Mouse (Mus musculus) kidney, postnatal 0 days (tissue): ENCODE data around the gene Dact3. TPM values are rescaled to one million over a fixed set of nuclear protein-coding genes. Genes with fewer than 3 reads are reported as not detected.

ENCODE experiments used
- ATAC-seq: fragments of 200-750 bp; cut with Nextera tagmentation; replicated peaks from 2 replicates; pipeline ENCODE4 v1.8.0; 2017; ENCODE audit warnings: low read depth, moderate number of reproducible peaks, moderate TSS enrichment, moderate library complexity; ENCODE audit not compliant: low FRiP score
- DNase-seq: peaks from one replicate; pipeline ENCODE4 v3.0.0-alpha.2; 2016; ENCODE audit warnings: low spot score
- H3K27ac ChIP-seq: fragments of 300-500 bp; sonication (generic); 2 replicates; pipeline ENCODE4 v1.5.1; 2014; ENCODE audit warnings: mild to moderate bottlenecking
- H3K27me3 ChIP-seq: fragments of 300-500 bp; sonication (generic); 2 replicates; pipeline ENCODE4 v1.6.1; 2014; ENCODE audit warnings: low read length, mixed read lengths; ENCODE audit not compliant: insufficient read depth
- H3K36me3 ChIP-seq: fragments of 300-500 bp; sonication (generic); 2 replicates; pipeline ENCODE4 v1.6.1; 2014; ENCODE audit warnings: low read length, mixed read lengths; ENCODE audit not compliant: insufficient read depth
- H3K4me1 ChIP-seq: fragments of 300-500 bp; sonication (generic); replicated peaks from 2 replicates; pipeline ENCODE4 v1.6.1; 2014; ENCODE audit warnings: antibody characterized with exemption, low read length, mixed read lengths; ENCODE audit not compliant: insufficient read depth
- H3K4me2 ChIP-seq: fragments of 300-500 bp; sonication (generic); 2 replicates; pipeline ENCODE4 v1.6.1; 2014; ENCODE audit warnings: mild to moderate bottlenecking, low read length, moderate library complexity, mixed read lengths
- H3K4me3 ChIP-seq: fragments of 300-500 bp; sonication (generic); replicated peaks from 2 replicates; pipeline ENCODE4 v1.5.1; 2014; ENCODE audit warnings: low read depth, low read length
- H3K9ac ChIP-seq: fragments of 300-500 bp; sonication (generic); 2 replicates; pipeline ENCODE4 v1.6.1; 2014; ENCODE audit warnings: low read depth, low read length
- H3K9me3 ChIP-seq: fragments of 300-500 bp; sonication (generic); replicated peaks from 2 replicates; pipeline ENCODE4 v1.6.1; 2016; ENCODE audit warnings: low read length, inconsistent platforms, mixed read lengths
- CTCF ChIP-seq: IDR thresholded peaks from 2 replicates; pipeline ENCODE4 v1.5.1; 2016; ENCODE audit warnings: antibody characterized with exemption, low read depth, mild to moderate bottlenecking, moderate library complexity
- WGBS: fragments of 180-500 bp; shearing (Covaris S2); extraction: QIAGEN DNeasy Blood & Tissue Kit; methylation state at CpG from one replicate; pipeline ENCODE4 v1.1.7; 2014; 5-methylcytosine and 5-hydroxymethylcytosine counted together
- polyA plus RNA-seq: library from polyadenylated mRNA; unstranded; fragments of >200 nt; fragmentation: Nextera tagmentation; extraction: Ambion mirVana; gene quantifications from 2 replicates; pipeline ENCODE4 v1.2.1, GENCODE M21; 2015

Gene Dact3
- polyA plus RNA-seq, 1 experiment from 2014 or later, result 4.3 TPM

- no peaks in the 10 kb centered on the region for H3K4me1 ChIP-seq
- H3K9me3 ChIP-seq, result no peaks in the 10 kb centered on the region
- ATAC-seq (no peak), DNase-seq (no peak)
- no peak for TF ChIP-seq CTCF
- H3K27ac ChIP-seq, result no peak overlapping the region
- no peak overlapping the region for H3K4me3 ChIP-seq
- H3K9ac ChIP-seq, result no peak overlapping the region
- H3K4me2 ChIP-seq, result no peak overlapping the region
- H3K36me3 ChIP-seq, result no peaks in the 10 kb centered on the region
- no peaks in the 10 kb centered on the region for H3K27me3 ChIP-seq
- 25% methylated on average over 5 of the region's 5 CpGs for WGBS
Measured at GRCm38 (mm10) chr7:16900526-16900925, 25.4 kb downstream of the Dact3 start.

GRCm38 (mm10) chr7:16903439-16903955, 28.4 kb downstream of the Dact3 start:
- Histone ChIP-seq H3K36me3 (no peaks in the 10 kb centered on the region), H3K4me3 (no peak overlapping the region), H3K4me1 (peaks cover 10% of the 10 kb centered on the region), H3K4me2 (no peak overlapping the region), H3K9ac (0 out of 2 replicates have a peak overlapping the region, but pooled peaks have one; percentile 13), H3K27ac (no peak overlapping the region), H3K27me3 (no peaks in the 10 kb centered on the region), H3K9me3 (no peaks in the 10 kb centered on the region)
- DNase-seq (no peak), ATAC-seq (no peak)
- WGBS, result 81% methylated on average over 2 of the region's 2 CpGs
- TF ChIP-seq CTCF, result no peak

GRCm38 (mm10) chr7:16904120-16904675, 29.1 kb downstream of the Dact3 start:
- no peaks in the 10 kb centered on the region; the same call in 1 of the 2 replicates for H3K27me3 ChIP-seq
- H3K36me3 ChIP-seq, result no peaks in the 10 kb centered on the region
- H3K4me2 ChIP-seq, result no peak overlapping the region
- DNase-seq, result no peak
- no peak for TF ChIP-seq CTCF
- H3K4me1 ChIP-seq, result peaks cover 14% of the 10 kb centered on the region
- ATAC-seq, result no peak
- H3K9ac ChIP-seq, result no peak overlapping the region
- 27% methylated on average over 8 of the region's 10 CpGs for WGBS
- no peak overlapping the region for H3K27ac ChIP-seq
- H3K9me3 ChIP-seq, result no peaks in the 10 kb centered on the region
- H3K4me3 ChIP-seq, result no peak overlapping the region

- DNase-seq, result peak; percentile 84
Measured at GRCm38 (mm10) chr7:16905491-16906021, 30.4 kb downstream of the Dact3 start.

GRCm38 (mm10) chr7:16906281-16906680, 31.2 kb downstream of the Dact3 start, which contains the start of gene Ptgir:
Gene Ptgir, plus strand, starts transcription at chr7:16906490.
- ATAC-seq, result no peak
- Histone ChIP-seq H3K4me3 (no peak within 1 kb of the TSS), H3K4me1 (peaks cover 17% of the 10 kb centered on the region), H3K9ac (0 out of 2 replicates have a peak within 1 kb of the TSS, but pooled peaks have one; percentile 35), H3K9me3 (no peaks in the 10 kb centered on the region), H3K27me3 (no peaks in the 10 kb centered on the region; the same call in 1 of the 2 replicates), H3K4me2 (0 out of 2 replicates have a peak within 1 kb of the TSS, but pooled peaks have one; percentile 13), H3K27ac (peak within 1 kb of the TSS; percentile 68), H3K36me3 (no peaks in the 10 kb centered on the region)
- no peak for TF ChIP-seq CTCF
- DNase-seq, result peak; percentile 57
- WGBS, result 20% methylated on average over 6 of the region's 6 CpGs

More at GRCm38 (mm10) chr7:16905491-16906021, 30.4 kb downstream of the Dact3 start:
- Histone ChIP-seq H3K4me2 (no peak overlapping the region), H3K27ac (peak overlapping the region; percentile 68), H3K4me1 (peaks cover 17% of the 10 kb centered on the region), H3K4me3 (no peak overlapping the region), H3K27me3 (no peaks in the 10 kb centered on the region; the same call in 1 of the 2 replicates), H3K9ac (0 out of 2 replicates have a peak overlapping the region, but pooled peaks have one; percentile 18), H3K9me3 (no peaks in the 10 kb centered on the region), H3K36me3 (no peaks in the 10 kb centered on the region)
- ATAC-seq, result peak; percentile 51
- 18% methylated on average over 9 of the region's 9 CpGs for WGBS
- TF ChIP-seq CTCF, result no peak

GRCm38 (mm10) chr7:16906889-16907559, 31.9 kb downstream of the Dact3 start:
- Histone ChIP-seq H3K4me2 (0 out of 2 replicates have a peak overlapping the region, but pooled peaks have one; percentile 10), H3K9me3 (no peaks in the 10 kb centered on the region), H3K4me1 (peaks cover 17% of the 10 kb centered on the region), H3K27me3 (no peaks in the 10 kb centered on the region; the same call in 1 of the 2 replicates), H3K36me3 (no peaks in the 10 kb centered on the region), H3K9ac (no peak overlapping the region), H3K27ac (no peak overlapping the region), H3K4me3 (no peak overlapping the region)
- no peak for TF ChIP-seq CTCF
- no peak for DNase-seq
- ATAC-seq, result no peak
- 94% methylated on average over 41 of the region's 41 CpGs for WGBS
